Mouse (Mus musculus) frontal cortex, postnatal 36 days (tissue): ENCODE results near the gene Fgfr1op.
"Not testable (repeated sequence)": the region's sequence is repeated elsewhere in the genome, so short reads cannot be mapped to it uniquely, and the experiment has no call there.

Experiments
- DNase-seq, 2 experiments: peaks; one replicate each; pipeline ENCODE4 v3.0.0; 2022; ENCODE audit warnings: low spot score in 2 of 2

Fgfr1op gene

GRCm38 (mm10) chr17:8167436-8167835 is 2.1 kb downstream of the Fgfr1op start:
- DNase-seq, result not testable (repeated sequence)

- no peak for DNase-seq
Measured at GRCm38 (mm10) chr17:8170331-8170730, 5.0 kb downstream of the Fgfr1op start.

DNA sequence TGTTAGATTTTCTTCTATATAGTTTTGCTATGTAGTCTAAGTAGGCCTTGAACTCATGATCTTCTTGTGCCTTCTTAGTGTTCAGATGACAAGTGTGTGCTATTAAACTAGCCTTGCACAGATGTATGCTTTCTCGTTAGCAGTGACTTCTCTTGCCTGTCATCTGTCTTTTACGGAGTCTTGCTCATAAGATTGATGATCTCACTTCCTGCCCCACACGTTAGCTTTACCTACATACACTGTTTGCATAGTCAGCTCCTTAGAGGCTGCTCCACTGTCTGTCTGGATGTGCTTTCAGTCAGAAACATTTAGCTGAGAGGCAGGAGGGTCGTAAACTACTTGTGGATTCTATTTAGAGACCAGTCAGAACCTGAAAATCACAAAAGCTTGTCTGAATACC is 5.8 kb downstream of the Fgfr1op start:
- no peak for DNase-seq

GRCm38 (mm10) chr17:8177090-8177489 is 11.8 kb downstream of the Fgfr1op start:
- DNase-seq, result no peak

DNA sequence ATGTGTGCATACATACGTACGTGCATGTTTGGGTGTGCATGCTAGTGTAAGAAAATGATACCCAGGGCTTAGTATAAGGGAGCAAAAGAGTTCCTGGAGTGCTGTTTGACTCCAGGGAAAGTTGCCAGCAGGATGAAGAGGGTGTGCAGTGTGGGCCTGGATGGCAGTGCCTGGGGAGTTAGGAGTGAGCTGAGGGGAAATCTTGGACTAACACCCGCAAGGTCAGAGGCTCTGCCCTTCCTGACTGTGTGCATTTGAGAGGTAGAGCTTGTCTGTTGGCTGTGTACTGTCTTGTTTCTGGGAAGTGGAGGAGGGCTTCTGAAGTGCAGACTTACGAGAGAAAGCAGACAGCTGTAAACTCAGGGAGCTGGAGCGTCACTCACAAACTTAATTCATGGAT is 18.5 kb downstream of the Fgfr1op start:
- no peak for DNase-seq

DNA sequence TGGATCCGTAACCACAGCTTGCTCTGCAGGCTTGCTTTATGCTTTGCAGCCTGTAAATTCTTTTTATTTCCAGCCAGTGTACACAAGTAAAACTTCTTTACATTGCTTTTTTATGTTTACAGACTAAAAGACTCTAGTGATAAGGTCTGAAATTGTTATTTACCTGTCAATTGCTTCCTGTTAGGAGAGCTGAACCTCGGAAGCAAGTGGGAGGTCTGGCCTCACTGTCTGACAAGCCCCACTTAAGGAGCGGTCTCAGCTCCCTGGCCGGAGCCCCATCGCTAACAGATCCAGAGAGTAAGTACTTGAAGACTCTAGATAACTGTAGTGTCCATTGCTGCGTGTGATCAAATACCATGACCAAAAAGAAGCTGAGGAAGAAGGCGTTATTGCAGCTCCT is 18.9 kb downstream of the Fgfr1op start:
- no peak for DNase-seq

GRCm38 (mm10) chr17:8193678-8194077 is 28.4 kb downstream of the Fgfr1op start:
- peak in 1 of 2 experiments; percentile 25 for DNase-seq

DNA sequence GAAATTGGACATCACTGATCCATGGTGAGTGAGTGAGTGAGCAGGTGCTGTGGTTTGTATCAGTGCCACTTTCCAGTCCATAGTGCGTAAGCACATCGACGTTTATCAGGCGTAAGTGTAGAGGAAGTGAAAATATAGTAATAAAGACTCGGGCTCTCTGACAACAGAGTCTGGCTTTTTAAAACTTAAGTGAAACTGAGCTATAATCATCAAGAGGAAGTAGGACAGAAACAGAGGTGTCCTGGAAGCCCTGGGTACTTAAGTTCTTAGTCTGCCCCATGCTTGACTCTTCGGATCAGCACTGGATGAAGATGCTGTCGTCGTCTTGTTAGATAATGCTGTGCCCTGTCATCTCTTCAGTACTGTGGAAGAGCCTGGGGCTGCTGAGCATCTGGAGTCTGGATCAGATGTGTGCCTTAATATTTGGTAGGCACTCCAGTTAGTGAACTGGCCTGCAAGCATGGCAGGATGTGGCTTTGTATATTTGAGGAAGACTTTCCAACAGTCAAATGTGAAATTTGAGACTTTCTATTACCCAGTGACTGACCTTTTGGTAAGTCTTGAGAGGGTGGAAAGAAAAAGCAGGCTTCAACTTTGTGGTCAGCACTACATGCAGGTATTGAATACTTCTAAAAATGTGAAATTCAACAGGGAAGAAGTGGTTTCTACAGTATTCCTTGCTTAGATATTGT is 30.5 kb downstream of the Fgfr1op start:
- DNase-seq, result no peak

- DNase-seq, result no peak
Measured at GRCm38 (mm10) chr17:8197652-8198051, 32.4 kb downstream of the Fgfr1op start.

- DNase-seq, result no peak
Measured at GRCm38 (mm10) chr17:8199067-8199935, 34.0 kb downstream of the Fgfr1op start.

DNA sequence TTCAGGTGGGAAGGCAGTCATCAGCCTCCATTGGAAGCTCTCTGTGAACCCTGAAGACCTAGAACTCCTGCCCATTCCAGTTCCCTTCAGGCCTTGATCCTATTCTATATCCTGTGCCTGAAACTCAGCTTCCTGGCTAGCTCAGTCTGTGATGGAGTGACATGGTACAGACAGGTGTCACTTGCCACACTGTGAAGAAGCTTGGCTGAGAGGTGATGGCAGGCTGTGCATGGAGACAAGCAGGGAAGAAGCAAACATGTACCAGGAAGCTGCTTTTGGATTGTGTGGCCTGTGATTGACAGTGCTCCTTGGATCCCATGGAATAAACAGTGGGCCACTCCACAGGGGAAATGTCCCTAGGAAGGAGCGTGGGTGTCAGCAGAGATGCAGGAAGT is 34.6 kb downstream of the Fgfr1op start:
- DNase-seq, result no peak

DNA sequence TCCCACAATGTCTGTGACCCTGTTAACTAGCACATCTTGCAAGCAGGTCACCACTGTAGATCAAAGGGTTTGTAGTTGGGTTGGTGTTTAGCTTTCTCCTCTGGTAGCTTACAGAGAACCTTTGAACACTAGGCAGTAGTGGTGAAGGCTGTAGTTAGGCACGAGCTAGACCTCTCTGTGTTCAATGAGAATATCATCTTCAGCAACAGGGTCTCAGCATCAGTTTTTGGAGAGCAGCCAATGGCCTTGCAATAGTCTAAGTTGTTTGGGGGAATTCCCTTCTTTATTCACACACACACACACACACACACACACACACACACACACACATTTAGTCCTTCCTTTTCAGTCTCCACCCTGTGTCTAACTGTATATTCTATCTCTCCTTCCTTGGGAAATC is 38.2 kb downstream of the Fgfr1op start:
- no peak for DNase-seq

DNA sequence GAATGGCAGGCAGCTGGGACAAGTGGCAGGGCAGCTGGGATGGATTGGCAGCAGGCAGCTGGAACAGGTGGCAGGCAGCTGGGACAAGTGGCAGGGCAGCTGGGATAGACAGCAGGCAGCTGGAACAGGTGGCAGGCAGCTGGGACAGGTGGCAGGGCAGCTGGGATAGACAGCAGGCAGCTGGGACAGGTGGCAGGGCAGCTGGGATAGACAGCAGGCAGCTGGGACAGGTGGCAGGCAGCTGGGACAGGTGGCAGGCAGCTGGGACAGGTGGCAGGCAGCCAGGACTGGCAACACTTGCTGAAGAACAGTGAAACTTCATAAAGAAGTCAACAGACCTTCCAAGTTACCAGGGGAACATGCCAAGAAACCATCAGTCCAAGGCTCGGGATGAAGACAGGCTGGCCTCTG is 39.9 kb downstream of the Fgfr1op start:
- not testable (repeated sequence) for DNase-seq

DNA sequence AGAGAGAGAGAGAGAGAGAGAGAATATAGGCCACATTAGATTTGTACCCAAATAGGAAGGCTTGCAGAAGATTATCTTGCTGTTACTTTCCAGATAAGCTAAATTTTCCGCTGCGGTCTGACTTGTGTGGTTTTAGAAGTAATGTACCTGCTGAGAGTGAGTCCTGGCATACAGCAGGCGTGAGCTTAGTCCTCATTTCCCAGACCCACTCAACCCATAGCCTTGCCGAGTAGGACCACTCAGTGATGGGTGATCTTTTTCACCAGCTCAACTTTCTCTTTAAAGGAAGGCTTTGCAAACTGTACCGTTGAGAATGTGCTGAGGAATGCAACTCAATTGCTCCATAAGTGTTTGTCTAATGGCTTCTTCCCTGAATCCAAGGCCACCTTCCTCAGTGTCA is 41.4 kb downstream of the Fgfr1op start:
- no peak for DNase-seq

DNA sequence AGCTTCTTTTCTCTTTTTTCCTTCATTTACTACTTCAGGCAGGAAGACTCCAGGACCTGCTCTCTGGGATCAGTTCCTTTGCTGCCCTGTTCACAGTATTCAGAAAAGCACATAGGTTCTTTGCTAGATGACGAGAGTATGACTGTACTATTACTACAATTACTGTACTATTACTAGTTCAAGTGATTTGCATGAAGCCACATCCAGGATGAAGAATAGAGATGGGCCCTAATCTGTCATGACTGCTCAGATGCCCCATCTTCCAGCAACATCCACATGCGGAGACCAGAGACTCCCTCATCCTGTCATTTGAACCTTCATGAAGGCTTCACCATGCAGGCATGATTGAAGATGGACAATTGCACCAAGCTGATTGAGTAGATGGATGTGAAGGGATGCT is 44.4 kb downstream of the Fgfr1op start:
- DNase-seq, result no peak

- DNase-seq, result no peak
Measured at GRCm38 (mm10) chr17:8210170-8210569, 44.9 kb downstream of the Fgfr1op start.

- DNase-seq, result no peak
Measured at GRCm38 (mm10) chr17:8210675-8211074, 45.4 kb downstream of the Fgfr1op start.

DNA sequence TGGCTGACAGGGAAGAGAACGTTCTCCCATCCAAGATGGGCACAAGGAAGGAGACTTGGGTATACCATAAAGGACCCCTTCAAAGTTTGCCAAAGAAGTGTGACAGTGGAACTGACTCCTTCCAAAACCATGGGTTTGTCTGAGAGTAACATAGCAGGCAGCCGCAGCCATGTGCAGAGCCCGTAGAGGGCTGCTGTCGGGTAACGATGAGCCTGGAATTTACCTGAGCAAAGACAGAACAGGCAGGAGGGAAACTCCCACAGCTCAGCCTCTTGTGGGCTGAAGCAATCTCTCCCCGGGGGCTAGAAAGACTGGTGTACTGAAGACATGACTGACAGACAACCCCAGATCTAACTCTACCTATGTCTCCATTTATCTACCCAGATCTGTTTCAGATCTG is 46.1 kb downstream of the Fgfr1op start:
- no peak for DNase-seq

GRCm38 (mm10) chr17:8214369-8214768 is 49.1 kb downstream of the Fgfr1op start:
- no peak for DNase-seq

GRCm38 (mm10) chr17:8215016-8215745 is 49.9 kb downstream of the Fgfr1op start:
- no peak for DNase-seq

DNA sequence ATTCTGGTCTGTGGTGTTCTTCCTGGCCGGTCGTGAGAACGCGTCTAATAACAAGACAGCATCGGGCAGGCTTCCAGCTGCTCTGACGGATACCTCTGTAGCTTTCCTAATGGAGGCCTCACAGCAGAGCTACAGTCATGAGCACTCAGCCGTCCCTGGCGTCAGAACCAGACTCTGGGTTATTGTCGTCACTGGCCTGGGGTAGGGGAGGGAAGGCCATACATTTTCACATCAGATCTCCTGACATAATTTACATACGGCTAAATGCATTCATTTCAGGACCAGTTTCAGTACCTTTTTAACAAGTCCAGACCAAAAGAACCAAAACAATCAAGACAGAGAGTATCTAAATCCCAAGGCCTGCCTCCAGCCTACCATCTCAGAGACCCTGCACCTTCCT is 57.9 kb downstream of the Fgfr1op start:
- no peak for DNase-seq

- DNase-seq, result no peak
Measured at GRCm38 (mm10) chr17:8224072-8224471, 58.8 kb downstream of the Fgfr1op start.
